Mouse (Mus musculus): ENCODE data around the gene Pacs1.

GRCm38 (mm10) chr19:5122492-5122891 is 150.4 kb downstream of the Pacs1 start:
- TF ChIP-seq CTCF (IDR thresholded peaks at IDR 0.05; ENCODE audit: borderline replicate concordance, insufficient read depth, low read length) (no peak), POLR2A (IDR thresholded peaks at IDR 0.05; ENCODE audit: low read depth, low read length) (no peak)

All from embryonic fibroblast, embryonic 13.5 days (primary cell).